Mouse (Mus musculus) pancreas, adult 10 weeks (tissue): ENCODE results near the gene Polr1b. TPM values are rescaled to one million over a fixed set of nuclear protein-coding genes. Genes with fewer than 3 reads are reported as not detected.

ENCODE experiments used
- polyA plus RNA-seq: library from polyadenylated mRNA; stranded (reverse); fragments of 350-450 nt; fragmentation: Illumina TruSeq; extraction: RNeasy Lipid Tissue Mini Kit (QIAGEN cat#74804); gene quantifications from one replicate; pipeline ENCODE4 v1.2.3, GENCODE M21; 2015; ENCODE audit warnings: low read depth, low replicate concordance; ENCODE audit not compliant: insufficient read depth

The Polr1b gene
- 7.0 TPM for polyA plus RNA-seq

GRCm38 (mm10) chr2:129100784-129101310, at the start of gene Polr1b:
TSS of gene Polr1b (plus strand) at chr2:129100995.

GRCm38 (mm10) chr2:129065437-129066282, 35.1 kb upstream of the Polr1b start, which contains the start of gene Ttl:
TSS of gene Ttl (plus strand) at chr2:129065942.

GRCm38 (mm10) chr2:129129412-129129929, 28.7 kb downstream of the Polr1b start, which contains the start of gene Chchd5:
TSS of gene Chchd5 (plus strand) at chr2:129129700.

Other genes with a start within 250 kb of the Polr1b start
- gene Fbln7, start 238.0 kb upstream of the Polr1b start, polyA plus RNA-seq, result 0.46 TPM
- gene Zc3h8, start 156.9 kb upstream of the Polr1b start, polyA plus RNA-seq, result 1.7 TPM
- gene Zc3h6, start 133.6 kb upstream of the Polr1b start, polyA plus RNA-seq, result 1.1 TPM
- 2.0 TPM for gene Gm10762, start 133.3 kb upstream of the Polr1b start, polyA plus RNA-seq
- not detected for gene Vinac1, start 52.8 kb upstream of the Polr1b start, polyA plus RNA-seq
- 2.0 TPM for gene Ttl, start 35.1 kb upstream of the Polr1b start, polyA plus RNA-seq
- gene Chchd5, start 28.7 kb downstream of the Polr1b start, polyA plus RNA-seq, result 6.9 TPM
- 5.1 TPM for gene Slc20a1, start 97.8 kb downstream of the Polr1b start, polyA plus RNA-seq
- gene Ckap2l, start 196.2 kb downstream of the Polr1b start, polyA plus RNA-seq, result 0.26 TPM
- gene Il1a, start 209.0 kb downstream of the Polr1b start, polyA plus RNA-seq, result not detected